Mouse (Mus musculus): ENCODE results near the gene Angel2. TPM values are rescaled to one million over a fixed set of nuclear protein-coding genes. Genes with fewer than 3 reads are reported as not detected.

The Angel2 gene
- 25.1 and 35.2 TPM in 2 replicates for polyA plus RNA-seq (2021; fragmentation: Nextera tagmentation)
- long read RNA-seq, experiment 1, transcript Angel2-204 (7 exons, 3,261 nt), result minor isoform, 10 of 251 reads
- long read RNA-seq, experiment 1, transcript Angel2-202 (9 exons, 3,714 nt), result major isoform, 101 of 251 reads
- long read RNA-seq, experiment 1, partial matches to known transcripts, result 13 of 251 reads
- long read RNA-seq, experiment 1, other reads (novel, unspliced or antisense), result 122 of 251 reads
- long read RNA-seq, experiment 2, transcript Angel2-202 (9 exons, 3,714 nt), result major isoform, 10 of 70 reads
- long read RNA-seq, experiment 2, partial matches to known transcripts, result 32 of 70 reads
- long read RNA-seq, experiment 2, other reads (novel, unspliced or antisense), result 24 of 70 reads

GRCm38 (mm10) chr1:190924812-190925211 is at the start of gene Angel2:
Gene Angel2 (plus strand): TSS chr1:190925112.

GRCm38 (mm10) chr1:190911415-190912123 is 13.3 kb upstream of the Angel2 start, which contains the start of gene Rps6kc1:
Gene Rps6kc1 (minus strand): TSS chr1:190911770.

GRCm38 (mm10) chr1:190979100-190979563 is 54.2 kb downstream of the Angel2 start, which contains the start of gene Vash2:
Gene Vash2 (minus strand): TSS chr1:190979296.

Other genes with a start within 250 kb of the Angel2 start
- 14.4 and 21.3 TPM in 2 replicates for gene Rps6kc1, start 13.3 kb upstream of the Angel2 start, polyA plus RNA-seq (2021; fragmentation: Nextera tagmentation)
- gene Vash2, start 54.2 kb downstream of the Angel2 start, polyA plus RNA-seq (2021; fragmentation: Nextera tagmentation), result 0.68 and 0.82 TPM in 2 replicates
- 1.6 and 2.5 TPM in 2 replicates for gene Flvcr1, start 101.0 kb downstream of the Angel2 start, polyA plus RNA-seq (2021; fragmentation: Nextera tagmentation)
- not detected in 2 replicates for gene Spata45, start 111.5 kb downstream of the Angel2 start, polyA plus RNA-seq (2021; fragmentation: Nextera tagmentation)
- 6.6 and 8.9 TPM in 2 replicates for gene Tatdn3, start 137.8 kb downstream of the Angel2 start, polyA plus RNA-seq (2021; fragmentation: Nextera tagmentation)
- 0.54 and 0.64 TPM in 2 replicates for gene Nsl1, start 137.9 kb downstream of the Angel2 start, polyA plus RNA-seq (2021; fragmentation: Nextera tagmentation)
- 4.7 and 5.9 TPM in 2 replicates for gene Batf3, start 172.7 kb downstream of the Angel2 start, polyA plus RNA-seq (2021; fragmentation: Nextera tagmentation)
- gene Fam71a, start 239.7 kb downstream of the Angel2 start, polyA plus RNA-seq (2021; fragmentation: Nextera tagmentation), result not detected in 2 replicates

Measured in left cerebral cortex, adult 6 months (tissue).